Mouse (Mus musculus): ENCODE measurements around the gene Nfkbid. TPM values are rescaled to one million over a fixed set of nuclear protein-coding genes. Genes with fewer than 3 reads are reported as not detected.

Nfkbid gene
- polyA plus RNA-seq, 1 experiment from 2014 or later: 2.1 TPM

DNA sequence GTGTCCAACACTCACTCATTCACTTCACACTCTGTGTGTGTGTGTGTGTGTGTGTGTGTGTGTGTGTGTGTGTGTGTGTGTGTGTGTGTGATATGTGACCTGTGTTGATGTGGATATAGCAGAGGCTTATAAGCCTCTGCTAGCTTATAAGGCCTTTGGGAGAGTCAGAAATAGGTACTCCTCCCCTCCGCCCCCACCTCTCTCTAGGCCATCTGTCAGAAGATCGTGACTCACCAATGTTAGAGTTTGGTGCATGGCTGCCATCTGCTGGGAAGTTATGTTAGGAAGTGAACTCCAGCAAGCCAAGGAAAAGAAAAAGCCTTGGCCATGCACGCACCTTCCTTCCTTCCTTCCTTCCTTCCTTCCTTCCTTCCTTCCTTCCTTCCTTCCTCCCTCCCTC, 10.3 kb downstream of the Nfkbid start:
- Histone ChIP-seq H3K27ac (no peak overlapping the region), H3K4me2 (no peak overlapping the region), H3K9me3 (no peaks in the 10 kb centered on the region), H3K9ac (no peak overlapping the region), H3K4me1 (no peaks in the 10 kb centered on the region), H3K4me3 (no peak overlapping the region), H3K27me3 (no peaks in the 10 kb centered on the region), H3K36me3 (0 out of 2 replicates have a peak, but pooled peaks cover 1% of the 10 kb centered on the region)
- ATAC-seq (ENCODE audit: borderline replicate concordance, extremely low read depth, low FRiP score, low TSS enrichment): no peak
- 7% methylated on average over 3 of the region's 3 CpGs for WGBS

DNA sequence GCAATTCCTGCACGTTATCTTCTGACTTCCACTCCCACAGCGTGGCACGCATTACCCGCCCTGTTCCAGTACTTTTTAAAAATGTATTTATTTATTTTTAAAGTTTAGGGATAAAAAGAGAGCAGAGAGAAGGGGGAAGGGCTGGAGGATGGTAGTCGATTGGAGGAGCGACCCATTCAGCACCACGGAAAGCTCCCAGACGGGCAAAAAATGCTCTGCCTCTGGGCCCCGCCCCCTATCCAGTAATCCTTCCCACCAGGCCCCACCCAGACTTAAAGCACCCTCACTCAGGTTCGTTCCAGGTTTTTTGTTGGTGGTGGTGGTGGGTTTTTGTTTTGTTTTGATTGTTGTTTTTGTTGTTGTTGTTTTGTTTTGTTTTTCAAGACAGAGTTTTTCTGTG, 12.7 kb downstream of the Nfkbid start:
- under 1% methylated on average over 10 of the region's 10 CpGs for WGBS
- no peak for ATAC-seq (ENCODE audit: borderline replicate concordance, extremely low read depth, low FRiP score, low TSS enrichment)
- Histone ChIP-seq H3K4me3 (no peak overlapping the region), H3K9ac (no peak overlapping the region), H3K4me1 (no peaks in the 10 kb centered on the region), H3K27ac (no peak overlapping the region), H3K36me3 (no peaks in the 10 kb centered on the region), H3K4me2 (no peak overlapping the region), H3K9me3 (no peaks in the 10 kb centered on the region), H3K27me3 (no peaks in the 10 kb centered on the region)

DNA sequence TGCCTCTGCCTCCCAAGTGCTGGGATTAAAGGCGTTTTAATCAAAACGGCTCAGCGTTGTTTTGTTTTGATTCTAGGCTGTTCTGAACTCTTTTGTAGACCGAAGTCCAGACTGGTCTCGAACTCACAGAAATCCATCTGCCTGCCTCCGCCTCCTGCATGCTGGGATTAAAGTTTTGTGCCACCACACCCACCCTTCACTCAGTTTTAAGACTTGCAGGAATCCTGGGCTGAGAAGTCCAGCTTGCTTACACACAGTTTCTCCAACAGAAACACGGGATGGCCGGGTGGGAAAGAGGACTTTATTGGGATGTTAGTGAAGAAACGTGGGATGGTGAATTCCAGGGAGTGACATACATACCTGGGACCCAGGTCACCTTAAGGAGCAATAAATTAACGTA, 13.2 kb downstream of the Nfkbid start:
- no peak for ATAC-seq (ENCODE audit: borderline replicate concordance, extremely low read depth, low FRiP score, low TSS enrichment)
- 62% methylated on average over 10 of the region's 10 CpGs for WGBS

DNA sequence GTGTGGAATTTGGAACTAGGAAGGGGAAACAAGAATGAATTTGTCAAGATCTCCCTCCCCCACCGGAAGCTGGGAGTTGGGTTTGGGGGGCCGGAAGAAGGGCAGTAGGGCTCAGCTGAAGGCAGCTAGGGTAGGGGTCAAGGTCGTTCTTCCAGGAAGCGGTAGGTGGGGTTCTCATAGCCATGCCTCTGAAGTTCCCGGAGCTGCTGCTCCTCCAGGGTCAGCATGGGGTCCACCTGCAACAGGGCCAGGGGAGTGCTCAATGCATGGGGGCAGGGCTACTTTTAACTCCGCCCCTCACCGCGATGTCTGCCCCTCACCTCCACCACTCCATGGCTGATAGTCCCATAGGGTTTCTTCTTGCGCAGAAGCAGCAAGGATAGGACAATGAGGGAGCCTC, 13.6 kb downstream of the Nfkbid start:
- Histone ChIP-seq H3K27me3 (no peaks in the 10 kb centered on the region), H3K36me3 (no peaks in the 10 kb centered on the region), H3K4me3 (no peak overlapping the region), H3K4me2 (no peak overlapping the region), H3K9me3 (no peaks in the 10 kb centered on the region), H3K4me1 (no peaks in the 10 kb centered on the region), H3K9ac (no peak overlapping the region), H3K27ac (no peak overlapping the region)
- 46% methylated on average over 9 of the region's 9 CpGs for WGBS
- ATAC-seq (ENCODE audit: borderline replicate concordance, extremely low read depth, low FRiP score, low TSS enrichment): no peak

More for the DNA sequence above, 13.2 kb downstream of the Nfkbid start:
- no peaks in the 10 kb centered on the region for H3K36me3 ChIP-seq
- no peak overlapping the region for H3K4me2 ChIP-seq
- H3K4me1 ChIP-seq: no peaks in the 10 kb centered on the region
- H3K9me3 ChIP-seq: no peaks in the 10 kb centered on the region
- no peak overlapping the region for H3K27ac ChIP-seq
- H3K9ac ChIP-seq: no peak overlapping the region
- no peak overlapping the region for H3K4me3 ChIP-seq
- H3K27me3 ChIP-seq: no peaks in the 10 kb centered on the region

DNA sequence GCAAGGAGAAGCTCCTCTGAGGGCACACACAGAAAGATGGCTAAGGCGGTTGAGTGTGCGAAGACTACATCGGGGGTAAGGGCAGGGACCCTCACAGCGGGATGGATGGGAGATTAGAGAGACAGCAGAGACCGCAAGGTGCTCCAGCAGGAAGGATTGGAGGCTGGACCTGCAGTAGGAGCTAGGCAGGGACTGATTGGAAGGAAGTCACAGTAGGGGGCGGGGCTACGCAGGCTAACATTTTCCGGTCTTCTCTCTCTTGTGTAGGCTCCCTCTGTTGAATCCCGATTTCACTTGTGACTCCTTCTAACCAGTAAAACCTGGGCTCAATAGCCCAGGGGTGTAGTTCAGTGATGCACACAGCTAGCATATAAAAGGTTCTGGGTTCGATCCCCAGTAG, 15.3 kb downstream of the Nfkbid start:
- Histone ChIP-seq H3K36me3 (no peaks in the 10 kb centered on the region), H3K4me2 (no peak overlapping the region), H3K27ac (no peak overlapping the region), H3K9me3 (no peaks in the 10 kb centered on the region), H3K9ac (no peak overlapping the region), H3K4me1 (0 out of 2 replicates have a peak, but pooled peaks cover 2% of the 10 kb centered on the region), H3K4me3 (no peak overlapping the region), H3K27me3 (no peaks in the 10 kb centered on the region)
- ATAC-seq (ENCODE audit: borderline replicate concordance, extremely low read depth, low FRiP score, low TSS enrichment): no peak
- 21% methylated on average over 10 of the region's 10 CpGs for WGBS

DNA sequence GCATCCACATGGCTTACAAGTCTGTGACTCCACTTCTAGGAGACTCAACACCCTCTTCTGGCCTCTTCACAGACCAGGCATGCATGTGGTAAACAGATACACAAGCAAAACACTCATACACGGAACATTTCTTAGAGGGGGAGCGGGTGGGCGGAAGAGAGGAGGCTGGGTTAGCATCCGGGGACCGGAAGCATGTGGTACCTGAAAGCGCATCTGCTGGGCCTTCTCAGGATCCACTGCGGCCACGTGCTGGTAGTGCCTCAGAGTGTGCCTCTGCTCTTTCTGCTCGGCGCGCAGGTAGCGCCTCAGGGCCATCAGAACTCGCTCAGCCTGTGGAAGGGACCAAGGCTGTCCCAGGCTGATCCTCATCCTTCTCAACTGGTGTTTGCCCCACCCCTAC, 18.2 kb downstream of the Nfkbid start:
- no peak overlapping the region for H3K9ac ChIP-seq
- H3K4me1 ChIP-seq: peaks cover 15% of the 10 kb centered on the region
- no peaks in the 10 kb centered on the region for H3K9me3 ChIP-seq
- 74% methylated on average over 13 of the region's 13 CpGs for WGBS
- peaks cover 6% of the 10 kb centered on the region for H3K27me3 ChIP-seq
- no peak overlapping the region for H3K4me3 ChIP-seq
- H3K36me3 ChIP-seq: no peaks in the 10 kb centered on the region
- no peak for ATAC-seq (ENCODE audit: borderline replicate concordance, extremely low read depth, low FRiP score, low TSS enrichment)
- no peak overlapping the region for H3K4me2 ChIP-seq
- H3K27ac ChIP-seq: no peak overlapping the region

DNA sequence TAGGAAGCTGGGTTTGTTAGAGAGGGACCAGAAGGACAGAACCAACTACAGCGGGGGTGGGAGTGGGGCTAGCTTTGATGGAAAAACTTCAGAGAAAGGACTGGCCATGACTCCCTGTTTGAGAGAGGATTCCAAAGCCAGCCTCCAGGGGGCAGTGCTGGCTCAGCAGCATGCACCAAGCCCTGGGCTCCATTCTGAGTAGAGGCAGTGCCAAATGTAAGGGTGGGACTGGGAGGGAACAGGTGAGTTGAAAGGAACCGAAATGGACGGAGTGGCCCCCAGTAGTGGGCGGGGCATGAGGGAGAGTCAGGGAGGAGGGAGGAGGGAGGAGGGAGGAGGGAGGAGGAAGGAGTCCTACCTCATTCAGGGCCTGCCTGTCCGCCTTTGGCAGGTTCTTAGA, 19.2 kb downstream of the Nfkbid start:
- WGBS: 22% methylated on average over 3 of the region's 5 CpGs
- no peaks in the 10 kb centered on the region for H3K36me3 ChIP-seq
- H3K27me3 ChIP-seq: peaks cover 12% of the 10 kb centered on the region
- H3K9me3 ChIP-seq: no peaks in the 10 kb centered on the region
- H3K4me1 ChIP-seq: peaks cover 20% of the 10 kb centered on the region
- H3K4me2 ChIP-seq: no peak overlapping the region
- no peak overlapping the region for H3K4me3 ChIP-seq
- peak; percentile 5; the same call in 1 of the 2 replicates for ATAC-seq (ENCODE audit: borderline replicate concordance, extremely low read depth, low FRiP score, low TSS enrichment)
- H3K9ac ChIP-seq: no peak overlapping the region
- no peak overlapping the region for H3K27ac ChIP-seq

DNA sequence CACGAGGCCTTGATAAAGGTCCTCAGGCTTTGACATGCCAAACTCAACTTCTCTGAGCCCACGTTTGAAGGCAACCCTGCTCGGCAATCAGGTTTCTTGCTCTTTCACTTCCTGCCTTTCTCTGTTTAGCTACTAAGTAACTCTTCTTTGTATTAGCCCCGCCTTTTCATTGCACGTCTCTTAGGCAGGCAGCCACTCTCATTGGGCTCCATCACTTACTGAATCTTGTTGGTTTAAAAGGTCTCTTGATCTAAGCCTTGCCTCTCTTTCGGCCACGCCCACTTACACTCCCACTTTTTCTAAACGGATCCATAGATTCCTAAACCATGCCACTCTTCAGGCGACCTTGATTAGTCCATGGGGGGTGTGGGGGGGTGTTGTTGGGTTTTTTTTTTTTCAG, 22.2 kb downstream of the Nfkbid start:
- Histone ChIP-seq H3K27me3 (peaks cover 22% of the 10 kb centered on the region), H3K4me1 (peaks cover 21% of the 10 kb centered on the region), H3K9me3 (no peaks in the 10 kb centered on the region), H3K27ac (no peak overlapping the region), H3K4me2 (peak overlapping the region; percentile 87), H3K36me3 (no peaks in the 10 kb centered on the region), H3K4me3 (no peak overlapping the region), H3K9ac (no peak overlapping the region)
- WGBS: 19% methylated on average over 9 of the region's 9 CpGs
- no peak for ATAC-seq (ENCODE audit: borderline replicate concordance, extremely low read depth, low FRiP score, low TSS enrichment)

DNA sequence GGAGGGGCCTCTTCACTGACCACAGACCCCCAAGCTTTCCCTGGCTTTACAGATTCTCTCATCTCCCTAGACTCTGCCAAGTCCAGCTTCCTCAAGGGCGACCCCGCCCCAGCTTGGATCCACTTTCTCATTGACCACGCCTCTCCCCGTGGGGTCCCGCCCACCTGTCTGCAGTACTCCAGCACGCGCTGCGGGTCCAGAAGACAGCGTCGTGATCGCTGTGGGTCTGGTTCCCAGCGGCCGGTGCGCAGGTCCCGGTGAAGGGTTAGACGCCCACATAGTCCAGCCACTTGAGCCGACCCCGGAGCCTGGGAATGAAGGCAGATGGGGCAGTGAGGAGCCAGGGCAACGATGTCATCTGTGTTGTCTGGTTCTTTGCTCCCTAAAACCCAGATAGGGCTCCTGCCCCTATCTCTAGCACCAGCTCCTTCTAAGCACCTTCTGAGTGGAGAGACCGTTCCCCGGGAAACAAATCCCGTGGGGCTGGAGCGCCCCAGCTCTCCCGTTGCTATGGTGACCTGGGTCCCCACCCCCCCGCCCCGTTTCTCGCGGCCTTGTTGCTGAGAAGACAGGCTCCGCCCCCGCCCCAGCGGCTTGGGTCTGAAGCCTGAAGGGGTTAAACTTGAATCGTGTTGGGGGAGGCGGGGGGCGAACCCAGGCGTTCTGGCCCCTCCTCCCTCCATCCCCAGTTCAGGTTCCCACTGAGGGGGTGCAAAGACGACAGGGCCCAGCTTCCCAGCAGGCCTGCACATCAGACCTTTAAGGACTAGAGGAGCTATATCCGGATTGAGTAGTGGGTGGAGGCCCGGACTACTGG, 22.8 kb downstream of the Nfkbid start:
- Histone ChIP-seq H3K4me3 (peak overlapping the region; percentile 55), H3K27ac (no peak overlapping the region), H3K9ac (peak overlapping the region; percentile 49; the same call in 1 of the 2 replicates), H3K4me2 (peak overlapping the region; percentile 87), H3K4me1 (peaks cover 21% of the 10 kb centered on the region), H3K9me3 (no peaks in the 10 kb centered on the region), H3K36me3 (no peaks in the 10 kb centered on the region), H3K27me3 (peaks cover 22% of the 10 kb centered on the region)
- WGBS: 2% methylated on average over 38 of the region's 38 CpGs
- no peak for ATAC-seq (ENCODE audit: borderline replicate concordance, extremely low read depth, low FRiP score, low TSS enrichment)

DNA sequence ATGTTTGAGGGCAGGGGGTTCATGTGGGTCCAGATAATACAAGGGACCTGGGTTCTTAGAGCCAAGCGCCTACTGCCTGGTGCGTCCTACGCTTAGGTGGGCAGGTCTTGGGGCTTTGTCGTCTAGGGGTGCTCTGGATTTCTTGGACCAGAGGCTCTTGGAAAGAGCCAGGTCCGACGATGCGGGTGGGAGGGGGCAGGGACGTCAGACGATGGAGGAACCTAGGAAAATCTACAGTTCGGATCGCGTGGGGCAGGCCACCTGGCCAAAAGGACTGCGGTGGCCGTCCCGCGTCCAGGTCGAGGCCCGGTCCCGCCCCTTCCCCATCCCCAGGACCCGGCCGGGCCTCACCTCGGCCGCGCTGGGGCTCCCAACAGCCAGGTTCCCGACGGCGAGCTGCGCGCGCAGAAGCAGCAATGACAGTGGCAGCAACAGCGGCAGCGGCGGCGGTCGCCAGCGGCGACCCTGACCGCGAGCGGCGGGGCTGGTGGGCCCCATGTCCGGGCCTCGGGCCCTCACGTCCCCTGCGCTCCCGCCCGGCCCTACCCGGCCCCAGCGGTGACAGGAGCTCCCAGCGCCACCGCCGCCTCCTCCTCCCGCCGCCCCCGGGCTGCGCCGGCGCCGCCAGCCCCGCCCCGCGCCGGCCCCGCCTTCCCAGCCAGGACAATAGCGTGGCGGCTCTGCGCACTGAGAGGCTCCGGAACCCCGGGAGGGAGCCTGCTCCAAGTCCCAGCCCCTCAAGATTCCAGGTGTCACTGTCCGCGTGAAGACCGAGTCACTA, 23.6 kb downstream of the Nfkbid start, which contains the start of gene Aplp1:
Gene Aplp1 (minus strand): TSS at position 565 of the 781 bp plus-strand sequence.
- Histone ChIP-seq H3K27me3 (peaks cover 22% of the 10 kb centered on the region), H3K4me2 (peak within 1 kb of the TSS; percentile 87), H3K4me1 (peaks cover 21% of the 10 kb centered on the region), H3K9me3 (no peaks in the 10 kb centered on the region), H3K9ac (peak within 1 kb of the TSS; percentile 49), H3K27ac (no peak within 1 kb of the TSS), H3K36me3 (no peaks in the 10 kb centered on the region), H3K4me3 (peak within 1 kb of the TSS; percentile 55)
- WGBS: under 1% methylated on average over 70 of the region's 72 CpGs
- ATAC-seq (ENCODE audit: borderline replicate concordance, extremely low read depth, low FRiP score, low TSS enrichment): peak; percentile 79

DNA sequence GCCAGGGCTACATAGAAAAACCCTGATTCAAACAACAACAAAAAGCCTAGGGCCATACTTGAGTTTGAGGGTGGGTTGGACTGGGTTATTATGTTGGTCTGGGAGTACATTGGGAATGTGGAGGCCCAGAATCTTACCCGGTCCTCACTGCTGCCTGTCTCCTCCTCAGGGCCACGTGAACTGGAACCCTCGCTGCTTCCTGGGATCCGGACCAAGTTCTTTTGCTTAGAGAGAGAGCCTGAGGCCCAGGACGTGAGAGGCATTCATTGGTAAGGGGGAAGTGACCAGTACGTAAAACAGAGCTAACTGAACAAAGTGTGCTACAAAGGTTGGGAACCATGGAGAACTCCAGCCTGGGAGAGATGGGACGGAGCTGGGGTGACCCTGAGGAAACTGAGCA, 28.7 kb downstream of the Nfkbid start:
- no peak overlapping the region for H3K4me2 ChIP-seq
- H3K9ac ChIP-seq: no peak overlapping the region
- no peaks in the 10 kb centered on the region for H3K9me3 ChIP-seq
- peaks cover 49% of the 10 kb centered on the region for H3K27me3 ChIP-seq
- H3K4me3 ChIP-seq: no peak overlapping the region
- 0 out of 2 replicates have a peak, but pooled peaks cover 7% of the 10 kb centered on the region for H3K4me1 ChIP-seq
- no peak for ATAC-seq (ENCODE audit: borderline replicate concordance, extremely low read depth, low FRiP score, low TSS enrichment)
- 64% methylated on average over 7 of the region's 7 CpGs for WGBS
- no peaks in the 10 kb centered on the region for H3K36me3 ChIP-seq
- H3K27ac ChIP-seq: no peak overlapping the region

DNA sequence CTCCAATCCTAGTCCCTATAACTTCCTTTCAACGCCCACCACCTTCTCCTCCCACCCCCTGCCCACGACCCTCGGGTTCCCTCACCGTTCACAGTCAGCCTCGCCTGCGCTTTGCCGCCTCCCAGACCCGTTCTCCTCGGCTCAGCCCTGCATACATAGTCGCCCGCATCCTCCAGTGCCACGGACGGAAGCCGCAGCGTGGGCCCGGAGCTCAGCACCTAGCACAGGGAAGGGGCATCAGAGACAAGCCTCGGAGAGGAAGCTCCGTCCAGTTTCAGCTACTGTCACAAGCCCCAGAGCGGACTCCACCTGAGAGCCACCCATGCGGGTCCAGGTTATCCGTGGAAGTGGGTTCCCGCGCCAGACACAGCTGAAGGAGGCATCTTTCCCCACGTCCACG, 31.8 kb downstream of the Nfkbid start:
- H3K27me3 ChIP-seq: peaks cover 69% of the 10 kb centered on the region
- no peak overlapping the region for H3K27ac ChIP-seq
- ATAC-seq (ENCODE audit: borderline replicate concordance, extremely low read depth, low FRiP score, low TSS enrichment): no peak
- 0 out of 2 replicates have a peak, but pooled peaks cover 3% of the 10 kb centered on the region for H3K4me1 ChIP-seq
- H3K4me3 ChIP-seq: no peak overlapping the region
- no peaks in the 10 kb centered on the region for H3K9me3 ChIP-seq
- WGBS: 19% methylated on average over 25 of the region's 25 CpGs
- peak overlapping the region; percentile 30; the same call in 1 of the 2 replicates for H3K4me2 ChIP-seq
- no peaks in the 10 kb centered on the region for H3K36me3 ChIP-seq
- H3K9ac ChIP-seq: no peak overlapping the region
